Mouse (Mus musculus) adrenal gland, postnatal 25 days (tissue): Measurements from ENCODE around the gene Tmem164. TPM values are rescaled to one million over a fixed set of nuclear protein-coding genes. Genes with fewer than 3 reads are reported as not detected.

Experiments used
- DNase-seq: peaks from one replicate; pipeline ENCODE4 v3.0.0; 2021; ENCODE audit warnings: mixed read lengths
- total RNA-seq: library from RNA; stranded (reverse); gene quantifications from 2 replicates; pipeline ENCODE4 v1.2.3, GENCODE M21; 2021

Gene Tmem164
- total RNA-seq, 1 experiment from 2014 or later, result 44.1 TPM

GRCm38 (mm10) chrX:142750775-142751174, 69.6 kb downstream of the Tmem164 start:
- DNase-seq, result no peak

GRCm38 (mm10) chrX:142755542-142755941, 74.3 kb downstream of the Tmem164 start:
- no peak for DNase-seq

GRCm38 (mm10) chrX:142760415-142760814, 79.2 kb downstream of the Tmem164 start:
- no peak for DNase-seq

DNA sequence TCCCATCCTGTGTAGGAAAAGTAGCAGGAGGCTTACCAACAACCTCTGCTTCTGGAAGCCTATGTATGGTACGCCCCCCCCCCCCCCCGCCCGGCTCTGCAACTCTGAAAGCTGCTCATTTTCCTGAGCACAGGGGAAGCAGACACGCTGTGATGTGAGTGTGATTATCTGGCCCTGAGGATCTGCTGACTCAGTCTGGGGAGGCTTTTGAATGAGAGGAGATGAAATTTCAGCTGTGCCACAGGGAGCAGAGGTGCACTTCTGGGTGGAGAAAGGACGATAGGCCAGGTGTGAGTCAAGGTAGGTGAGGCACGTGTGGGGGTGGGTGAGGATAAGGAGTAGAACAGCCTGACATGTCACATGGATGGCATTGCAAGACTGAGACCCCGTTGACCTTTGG, 82.1 kb downstream of the Tmem164 start:
- no peak for DNase-seq

- no peak for DNase-seq
Measured at GRCm38 (mm10) chrX:142769698-142770097, 88.5 kb downstream of the Tmem164 start.

GRCm38 (mm10) chrX:142773658-142774057, 92.5 kb downstream of the Tmem164 start:
- DNase-seq, result no peak

DNA sequence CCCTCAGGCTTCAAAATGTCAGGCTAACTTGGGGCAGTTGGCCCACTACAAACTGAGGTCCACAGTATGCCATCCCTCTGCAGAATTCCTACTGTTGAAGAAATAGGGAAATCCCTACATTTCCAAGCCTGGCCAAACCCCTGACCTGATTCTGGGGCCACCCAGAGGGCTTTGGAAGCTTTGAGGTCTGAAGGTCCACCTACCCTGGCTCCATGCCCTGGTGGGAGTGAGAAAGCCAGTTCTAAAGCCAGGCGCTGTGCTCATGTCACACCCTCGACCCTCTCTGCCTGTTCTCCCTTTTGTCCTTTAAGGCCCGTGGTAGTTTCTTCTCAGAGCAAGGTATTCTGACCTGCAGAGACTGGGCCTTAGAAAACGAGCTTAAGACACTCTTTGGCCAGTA, 94.9 kb downstream of the Tmem164 start:
- no peak for DNase-seq

DNA sequence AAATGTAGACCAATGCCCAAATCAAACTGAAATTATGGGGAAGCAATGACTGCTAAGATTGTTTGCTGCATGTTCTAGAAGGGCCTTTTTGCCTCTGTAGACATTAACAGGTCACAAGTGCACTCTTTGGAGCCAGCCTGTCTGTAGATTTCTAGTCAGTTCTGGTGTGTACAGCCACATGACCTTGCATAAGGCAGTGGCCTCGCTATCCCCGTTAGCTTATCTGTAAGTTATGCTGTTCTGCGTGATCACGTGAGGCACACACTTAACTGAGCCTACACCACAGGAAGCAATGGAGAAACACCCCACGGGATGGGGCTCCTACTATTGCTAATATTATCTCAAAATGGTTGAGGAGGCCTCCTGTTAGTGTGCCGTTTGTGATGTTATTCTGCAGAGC, 97.4 kb downstream of the Tmem164 start:
- DNase-seq, result no peak

GRCm38 (mm10) chrX:142786160-142787052, 105.2 kb downstream of the Tmem164 start:
- DNase-seq, result no peak

DNA sequence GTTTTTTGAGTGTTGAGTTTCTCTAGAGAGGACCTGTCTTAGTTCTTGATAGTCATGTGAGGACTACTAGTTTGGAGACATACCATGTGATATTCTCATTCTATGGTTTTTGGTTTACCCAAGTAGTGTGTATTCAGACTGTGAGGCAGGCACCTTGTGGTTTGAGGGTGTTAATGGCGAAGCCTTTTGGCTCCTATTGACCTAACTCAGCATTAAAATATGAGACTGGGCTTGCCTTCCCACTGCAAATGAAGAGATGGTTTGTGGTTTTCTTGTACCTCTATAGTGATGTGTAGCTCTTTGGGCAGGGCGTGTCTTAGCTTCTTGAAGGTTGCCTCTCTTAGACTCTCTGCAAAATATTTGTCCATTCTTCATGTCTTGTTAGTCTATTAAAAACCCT, 111.0 kb downstream of the Tmem164 start:
- DNase-seq, result no peak

DNA sequence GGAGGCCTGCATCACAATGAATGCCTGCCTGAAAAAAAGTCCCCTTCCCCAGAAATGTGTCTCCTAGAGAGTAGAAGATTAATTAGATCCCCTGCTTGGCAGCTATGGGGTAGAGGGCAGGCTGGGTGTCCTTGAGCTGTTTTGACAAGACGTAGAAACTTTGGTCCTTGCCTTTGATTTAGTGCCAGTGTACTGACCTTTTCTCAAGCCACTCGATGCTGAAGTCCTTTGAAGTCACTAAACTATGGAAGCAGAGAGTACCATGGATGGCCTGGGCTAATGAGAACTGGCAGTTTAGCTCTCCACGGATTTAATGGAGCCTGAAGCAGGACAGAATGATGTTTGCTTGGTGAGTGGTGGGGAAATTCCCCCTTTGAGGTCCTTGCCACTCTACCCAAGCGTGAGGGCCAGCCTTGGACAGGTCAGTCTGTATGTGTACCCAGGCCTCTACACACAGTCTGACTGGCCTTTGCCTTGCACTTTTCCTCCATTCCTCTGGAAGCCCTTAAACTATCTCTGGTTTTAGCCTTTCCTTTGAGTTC, 112.9 kb downstream of the Tmem164 start:
- DNase-seq, result no peak

GRCm38 (mm10) chrX:142804596-142804995, 123.4 kb downstream of the Tmem164 start:
- DNase-seq, result peak; percentile 60

- no peak for DNase-seq
Measured at GRCm38 (mm10) chrX:142806126-142806525, 124.9 kb downstream of the Tmem164 start.

DNA sequence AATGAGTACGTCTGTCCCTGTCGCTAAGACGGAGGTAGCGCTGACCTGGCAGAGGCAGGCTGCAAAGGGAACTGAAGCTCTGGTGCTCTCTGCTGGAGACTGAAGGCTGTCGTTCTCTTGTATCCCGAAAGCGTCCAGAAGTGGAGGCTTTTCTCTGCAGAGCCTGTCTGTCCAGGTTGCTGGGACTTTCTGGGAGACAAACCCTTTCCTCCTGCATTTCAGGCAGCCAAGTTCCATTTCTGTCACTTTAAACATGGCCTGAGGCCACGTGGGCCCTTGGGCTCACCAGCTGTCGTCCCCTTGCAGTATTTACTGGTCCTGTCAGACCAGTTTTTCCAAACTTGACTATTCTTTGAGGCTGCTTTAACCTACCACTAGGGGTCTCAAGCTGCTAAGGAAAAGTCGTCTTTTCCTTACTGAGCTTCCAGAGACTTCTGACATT, 125.4 kb downstream of the Tmem164 start:
- no peak for DNase-seq

- no peak for DNase-seq
Measured at GRCm38 (mm10) chrX:142808411-142808810, 127.2 kb downstream of the Tmem164 start.

GRCm38 (mm10) chrX:142813146-142813545, 131.9 kb downstream of the Tmem164 start:
- peak; percentile 34 for DNase-seq

GRCm38 (mm10) chrX:142818057-142818682, 137.0 kb downstream of the Tmem164 start:
- DNase-seq, result no peak

GRCm38 (mm10) chrX:142821239-142821638, 140.0 kb downstream of the Tmem164 start:
- no peak for DNase-seq

DNA sequence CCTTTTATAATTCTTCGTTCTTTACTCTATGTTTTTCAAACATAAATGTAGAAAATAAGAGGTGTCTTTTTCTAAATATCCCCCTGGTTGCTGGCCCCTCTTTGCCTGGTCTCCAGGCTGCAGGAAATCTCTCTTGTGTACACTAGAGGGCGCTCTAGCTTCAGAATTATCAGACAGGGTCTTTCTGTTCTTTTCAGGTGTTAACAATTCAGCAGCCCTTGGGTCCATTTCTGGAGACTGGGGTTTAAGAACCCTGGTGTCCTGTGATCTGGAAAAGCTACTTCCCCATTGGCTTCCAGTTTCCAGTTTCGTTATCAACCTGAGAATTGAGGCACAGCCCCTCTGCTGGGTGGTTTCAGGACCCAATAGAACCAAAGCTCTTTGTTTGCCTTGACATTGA, 140.6 kb downstream of the Tmem164 start:
- DNase-seq, result no peak

- no peak for DNase-seq
Measured at GRCm38 (mm10) chrX:142825309-142825708, 144.1 kb downstream of the Tmem164 start.

DNA sequence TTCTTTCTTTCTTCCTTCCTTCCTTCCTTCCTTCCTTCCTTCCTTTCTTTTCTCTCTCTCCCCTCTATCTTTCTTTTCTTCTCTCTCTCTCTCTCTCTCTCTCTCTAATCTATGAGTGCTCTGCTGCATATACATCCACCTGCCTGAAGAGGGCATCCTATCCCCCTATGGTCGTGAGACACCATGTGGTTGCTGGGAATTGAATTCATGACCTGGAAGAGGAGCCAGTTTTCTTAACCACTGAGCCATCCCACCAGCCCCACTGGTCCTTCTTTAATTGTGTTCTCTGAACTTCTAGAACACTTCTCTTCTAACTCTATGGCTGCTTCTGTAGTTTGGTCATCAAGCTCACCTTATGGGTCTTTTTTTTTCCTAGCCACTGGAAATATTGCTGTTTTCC, 146.4 kb downstream of the Tmem164 start:
- DNase-seq, result no peak

DNA sequence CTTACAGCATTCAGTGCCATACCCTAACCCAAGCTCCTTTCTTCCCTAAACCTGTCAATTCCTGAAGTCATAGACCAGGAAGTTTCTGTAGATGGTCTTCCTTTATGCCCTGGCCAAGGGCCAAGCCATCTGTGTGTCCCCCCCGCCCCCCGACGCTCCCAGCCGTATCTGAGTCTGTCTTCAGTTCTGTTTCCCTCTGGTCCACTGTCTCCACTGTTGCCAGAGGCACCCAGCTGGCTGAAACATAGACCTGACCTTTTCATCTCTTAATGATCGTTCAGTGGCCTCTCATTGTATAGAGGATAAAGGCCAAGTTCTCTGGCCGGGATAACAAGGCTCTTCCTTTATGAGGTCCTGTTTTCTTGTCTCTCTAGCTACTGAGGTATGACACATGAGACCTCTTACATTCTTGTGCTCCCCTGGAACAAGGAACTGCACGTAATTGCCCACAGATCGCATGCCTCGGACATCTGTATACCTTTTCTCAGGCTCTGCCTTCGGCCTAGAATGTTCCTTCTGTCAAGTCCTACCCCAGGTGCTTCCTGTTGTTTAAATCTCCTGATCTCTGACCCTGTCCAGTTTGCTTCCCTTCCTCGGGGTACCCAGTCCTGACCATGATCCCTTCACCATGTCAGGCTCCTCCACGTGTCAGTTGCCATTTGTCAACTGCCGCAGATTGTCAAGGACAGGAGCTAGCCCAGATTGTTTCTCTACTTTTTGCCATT, 147.1 kb downstream of the Tmem164 start:
- DNase-seq, result no peak

GRCm38 (mm10) chrX:142829267-142829666, 148.1 kb downstream of the Tmem164 start:
- no peak for DNase-seq
